Mouse (Mus musculus): ENCODE measurements around the gene Mapk1ip1l. TPM values are rescaled to one million over a fixed set of nuclear protein-coding genes. Genes with fewer than 3 reads are reported as not detected.

The Mapk1ip1l gene
- polyA plus RNA-seq, 1 experiment: 106 TPM

GRCm38 (mm10) chr14:47350974-47351373, 52.9 kb downstream of the Mapk1ip1l start:
- 93% methylated on average over 2 of the region's 2 CpGs for WGBS
- Histone ChIP-seq H3K4me1 (replicated peaks; ENCODE audit: control insufficient read depth, insufficient read depth, low read length) (no peaks in the 10 kb centered on the region), H3K4me3 (ENCODE audit: control insufficient read depth, insufficient read depth, low read length) (no peak overlapping the region), H3K27ac (ENCODE audit: control insufficient read depth, insufficient read depth, low read length) (no peak overlapping the region), H3K27me3 (ENCODE audit: control insufficient read depth, insufficient read depth, low read length) (no peaks in the 10 kb centered on the region), H3K36me3 (ENCODE audit: control insufficient read depth, insufficient read depth, low read length) (no peaks in the 10 kb centered on the region)
- DNase-seq: no peak
- TF ChIP-seq POLR2A (IDR thresholded peaks at IDR 0.05; ENCODE audit: control insufficient read depth, extremely low read depth, insufficient read depth, low read length, poor library complexity) (no peak), CTCF (IDR thresholded peaks at IDR 0.05; ENCODE audit: borderline replicate concordance, control insufficient read depth, extremely low read depth, insufficient read depth, low read length, poor library complexity) (no peak)

- WGBS: 96% methylated on average over 10 of the region's 10 CpGs
- 0 out of 2 replicates have a peak, but pooled peaks cover under 1% of the 10 kb centered on the region for H3K4me1 ChIP-seq (replicated peaks; ENCODE audit: control insufficient read depth, insufficient read depth, low read length)
These were observed 54.2 kb downstream of the Mapk1ip1l start for GRCm38 (mm10) chr14:47352272-47352671.

GRCm38 (mm10) chr14:47353240-47353639, 55.2 kb downstream of the Mapk1ip1l start:
- Histone ChIP-seq H3K27ac (ENCODE audit: control insufficient read depth, insufficient read depth, low read length) (no peak overlapping the region), H3K27me3 (ENCODE audit: control insufficient read depth, insufficient read depth, low read length) (no peaks in the 10 kb centered on the region), H3K36me3 (ENCODE audit: control insufficient read depth, insufficient read depth, low read length) (no peaks in the 10 kb centered on the region), H3K4me1 (replicated peaks; ENCODE audit: control insufficient read depth, insufficient read depth, low read length) (peaks cover 4% of the 10 kb centered on the region; the same call in 1 of the 2 replicates), H3K4me3 (ENCODE audit: control insufficient read depth, insufficient read depth, low read length) (no peak overlapping the region)
- no peak for TF ChIP-seq CTCF (IDR thresholded peaks at IDR 0.05; ENCODE audit: borderline replicate concordance, control insufficient read depth, extremely low read depth, insufficient read depth, low read length, poor library complexity)
- TF ChIP-seq POLR2A (IDR thresholded peaks at IDR 0.05; ENCODE audit: control insufficient read depth, extremely low read depth, insufficient read depth, low read length, poor library complexity): no peak
- DNase-seq: no peak
- 77% methylated on average over 4 of the region's 4 CpGs for WGBS

More at GRCm38 (mm10) chr14:47352272-47352671, 54.2 kb downstream of the Mapk1ip1l start:
- Histone ChIP-seq H3K27me3 (ENCODE audit: control insufficient read depth, insufficient read depth, low read length) (no peaks in the 10 kb centered on the region), H3K27ac (ENCODE audit: control insufficient read depth, insufficient read depth, low read length) (no peak overlapping the region), H3K4me3 (ENCODE audit: control insufficient read depth, insufficient read depth, low read length) (no peak overlapping the region), H3K36me3 (ENCODE audit: control insufficient read depth, insufficient read depth, low read length) (no peaks in the 10 kb centered on the region)
- TF ChIP-seq CTCF (IDR thresholded peaks at IDR 0.05; ENCODE audit: borderline replicate concordance, control insufficient read depth, extremely low read depth, insufficient read depth, low read length, poor library complexity) (no peak), POLR2A (IDR thresholded peaks at IDR 0.05; ENCODE audit: control insufficient read depth, extremely low read depth, insufficient read depth, low read length, poor library complexity) (no peak)
- DNase-seq: no peak

GRCm38 (mm10) chr14:47354111-47354577, 56.1 kb downstream of the Mapk1ip1l start:
- TF ChIP-seq POLR2A (IDR thresholded peaks at IDR 0.05; ENCODE audit: control insufficient read depth, extremely low read depth, insufficient read depth, low read length, poor library complexity): no peak
- TF ChIP-seq CTCF (IDR thresholded peaks at IDR 0.05; ENCODE audit: borderline replicate concordance, control insufficient read depth, extremely low read depth, insufficient read depth, low read length, poor library complexity): no peak
- Histone ChIP-seq H3K4me1 (replicated peaks; ENCODE audit: control insufficient read depth, insufficient read depth, low read length) (peaks cover 4% of the 10 kb centered on the region; the same call in 1 of the 2 replicates), H3K27me3 (ENCODE audit: control insufficient read depth, insufficient read depth, low read length) (no peaks in the 10 kb centered on the region), H3K27ac (ENCODE audit: control insufficient read depth, insufficient read depth, low read length) (no peak overlapping the region), H3K4me3 (ENCODE audit: control insufficient read depth, insufficient read depth, low read length) (no peak overlapping the region), H3K36me3 (ENCODE audit: control insufficient read depth, insufficient read depth, low read length) (no peaks in the 10 kb centered on the region)
- WGBS: 73% methylated on average over 8 of the region's 8 CpGs
- no peak for DNase-seq

GRCm38 (mm10) chr14:47354948-47355347, 56.9 kb downstream of the Mapk1ip1l start:
- peaks cover 4% of the 10 kb centered on the region; the same call in 1 of the 2 replicates for H3K4me1 ChIP-seq (replicated peaks; ENCODE audit: control insufficient read depth, insufficient read depth, low read length)
- H3K36me3 ChIP-seq (ENCODE audit: control insufficient read depth, insufficient read depth, low read length): no peaks in the 10 kb centered on the region
- no peaks in the 10 kb centered on the region for H3K27me3 ChIP-seq (ENCODE audit: control insufficient read depth, insufficient read depth, low read length)
- WGBS: 85% methylated on average over 5 of the region's 5 CpGs
- no peak for DNase-seq
- H3K27ac ChIP-seq (ENCODE audit: control insufficient read depth, insufficient read depth, low read length): no peak overlapping the region
- no peak overlapping the region for H3K4me3 ChIP-seq (ENCODE audit: control insufficient read depth, insufficient read depth, low read length)
- TF ChIP-seq POLR2A (IDR thresholded peaks at IDR 0.05; ENCODE audit: control insufficient read depth, extremely low read depth, insufficient read depth, low read length, poor library complexity) (no peak), CTCF (IDR thresholded peaks at IDR 0.05; ENCODE audit: borderline replicate concordance, control insufficient read depth, extremely low read depth, insufficient read depth, low read length, poor library complexity) (no peak)

- H3K27me3 ChIP-seq (ENCODE audit: control insufficient read depth, insufficient read depth, low read length): no peaks in the 10 kb centered on the region
- H3K4me1 ChIP-seq (replicated peaks; ENCODE audit: control insufficient read depth, insufficient read depth, low read length): peaks cover 7% of the 10 kb centered on the region
- no peak for TF ChIP-seq CTCF (IDR thresholded peaks at IDR 0.05; ENCODE audit: borderline replicate concordance, control insufficient read depth, extremely low read depth, insufficient read depth, low read length, poor library complexity)
- TF ChIP-seq POLR2A (IDR thresholded peaks at IDR 0.05; ENCODE audit: control insufficient read depth, extremely low read depth, insufficient read depth, low read length, poor library complexity): no peak
- no peak overlapping the region for H3K27ac ChIP-seq (ENCODE audit: control insufficient read depth, insufficient read depth, low read length)
- DNase-seq: no peak
- 92% methylated on average over 3 of the region's 3 CpGs for WGBS
- H3K36me3 ChIP-seq (ENCODE audit: control insufficient read depth, insufficient read depth, low read length): no peaks in the 10 kb centered on the region
- H3K4me3 ChIP-seq (ENCODE audit: control insufficient read depth, insufficient read depth, low read length): no peak overlapping the region
These were observed 58.6 kb downstream of the Mapk1ip1l start for GRCm38 (mm10) chr14:47356622-47357021.

- H3K4me1 ChIP-seq (replicated peaks; ENCODE audit: control insufficient read depth, insufficient read depth, low read length): peaks cover 10% of the 10 kb centered on the region
- H3K27ac ChIP-seq (ENCODE audit: control insufficient read depth, insufficient read depth, low read length): peak overlapping the region; percentile 39; the same call in 1 of the 2 replicates
- H3K36me3 ChIP-seq (ENCODE audit: control insufficient read depth, insufficient read depth, low read length): no peaks in the 10 kb centered on the region
- no peak overlapping the region for H3K4me3 ChIP-seq (ENCODE audit: control insufficient read depth, insufficient read depth, low read length)
- no peak for TF ChIP-seq CTCF (IDR thresholded peaks at IDR 0.05; ENCODE audit: borderline replicate concordance, control insufficient read depth, extremely low read depth, insufficient read depth, low read length, poor library complexity)
- no peaks in the 10 kb centered on the region for H3K27me3 ChIP-seq (ENCODE audit: control insufficient read depth, insufficient read depth, low read length)
- no peak for DNase-seq
- WGBS: 29% methylated on average over 3 of the region's 3 CpGs
These were observed 61.5 kb downstream of the Mapk1ip1l start for GRCm38 (mm10) chr14:47359610-47360009.

All from thymus, adult 2 months (tissue).